Mouse (Mus musculus) heart, adult 2 months (tissue): ENCODE measurements around the gene Zfp27. TPM values are rescaled to one million over a fixed set of nuclear protein-coding genes. Genes with fewer than 3 reads are reported as not detected.

ENCODE experiments used
- DNase-seq, 2 experiments: peaks; one replicate each; pipeline ENCODE4 v3.0.0; 2021
- H3K27ac ChIP-seq: fragments of 200-600 bp; 2 replicates; pipeline ENCODE4 v1.8.1; 2022
- H3K27me3 ChIP-seq: fragments of 200-500 bp; 2 replicates; pipeline ENCODE4 v1.6.1; 2012; ENCODE audit warnings: mild to moderate bottlenecking, low read length, inconsistent platforms, mixed read lengths; ENCODE audit not compliant: control insufficient read depth, insufficient read depth
- H3K36me3 ChIP-seq: fragments of 200-500 bp; 2 replicates; pipeline ENCODE4 v1.6.1; 2012; ENCODE audit warnings: low read length, inconsistent platforms; ENCODE audit not compliant: control insufficient read depth, insufficient read depth
- H3K4me1 ChIP-seq: fragments of 200-500 bp; 2 replicates; pipeline ENCODE4 v1.6.1; 2011; ENCODE audit warnings: low read length; ENCODE audit not compliant: control insufficient read depth, insufficient read depth
- H3K4me3 ChIP-seq: fragments of 200-600 bp; 2 replicates; pipeline ENCODE4 v1.8.1; 2022
- H3K79me2 ChIP-seq: fragments of 200-500 bp; replicated peaks from 2 replicates; pipeline ENCODE4 v1.6.1; 2012; ENCODE audit warnings: mild to moderate bottlenecking, inconsistent platforms, low read length, moderate library complexity, mixed read lengths; ENCODE audit not compliant: control insufficient read depth, insufficient read depth
- H3K9ac ChIP-seq: fragments of 200-500 bp; 2 replicates; pipeline ENCODE4 v1.6.1; 2012; ENCODE audit warnings: low read depth, mild to moderate bottlenecking, control low read depth, inconsistent platforms, low read length, mixed read lengths
- CTCF ChIP-seq: fragments of 200-600 bp; IDR thresholded peaks from 2 replicates; pipeline ENCODE4 v1.8.1; 2022; ENCODE audit warnings: antibody characterized with exemption, mild to moderate bottlenecking, moderate library complexity
- EP300 ChIP-seq: fragments of 200-500 bp; IDR thresholded peaks from 2 replicates; pipeline ENCODE4 v1.6.1; 2011; ENCODE audit warnings: low read depth, low read length, control low read depth; ENCODE audit not compliant: insufficient read depth
- POLR2A ChIP-seq: fragments of 200-500 bp; IDR thresholded peaks from 2 replicates; pipeline ENCODE4 v1.6.1; 2011; ENCODE audit warnings: mild to moderate bottlenecking, low read depth, low read length, control low read depth; ENCODE audit not compliant: insufficient read depth
- whole genome bisulfite sequencing: fragments of 180-500 bp; shearing (Covaris S2); methylation state at CpG from one replicate; pipeline ENCODE4 v1.1.7; 2018; 5-methylcytosine and 5-hydroxymethylcytosine counted together
- intact Hi-C: fragments of 180-260 bp; cut with DNase I; formaldehyde crosslinking; loops from one replicate; pipeline ENCODE4 v1.15.1; 2025
- microRNA-seq, 2 experiments: library from miRNA; unstranded; fragments of <30 nt; microRNA quantifications; one replicate each; pipeline ENCODE4 v1.2.0; 2021
- polyA plus RNA-seq: library from polyadenylated mRNA; depleted of rRNA; stranded (reverse); fragments of >200 nt; gene quantifications from 2 replicates; pipeline ENCODE4 v1.2.3, GENCODE M21; 2012; rRNA removed
- total RNA-seq, 2 experiments: library from RNA; stranded (reverse); gene quantifications; 2 replicates each; pipeline ENCODE4 v1.2.3; 2021

Gene Zfp27
- total and polyA plus RNA-seq, 3 experiments, result 3.6 to 8.4 (median 7.3) TPM

GRCm38 (mm10) chr7:29853219-29853842 lies 53.0 kb downstream of the Zfp27 start, which contains the start of gene Zfp940:
Zfp940 (minus strand) TSS chr7:29853669.
- intact Hi-C loops, result loop anchor here (2.0 to 5.0 kb wide), 2 partner anchors 35 to 129 kb away; partner anchors contain the start of gene Zfp568
- Histone ChIP-seq H3K4me1 (peaks cover 1% of the 10 kb centered on the region; the same call in 1 of the 2 replicates), H3K27me3 (no peaks in the 10 kb centered on the region), H3K27ac (peak within 1 kb of the TSS; percentile 36; the same call in 1 of the 2 replicates), H3K4me3 (peak within 1 kb of the TSS; percentile 68), H3K9ac (peak within 1 kb of the TSS; percentile 45), H3K36me3 (no peaks in the 10 kb centered on the region), H3K79me2 (no peaks in the 10 kb centered on the region)
- 2% methylated on average over 21 of the region's 21 CpGs for WGBS
- DNase-seq, result peak; percentile 84 to 86
- TF ChIP-seq POLR2A (0 out of 2 replicates have a peak, but pooled peaks have one; percentile 23), EP300 (0 out of 2 replicates have a peak, but pooled peaks have one; percentile 11), CTCF (no peak)

DNA sequence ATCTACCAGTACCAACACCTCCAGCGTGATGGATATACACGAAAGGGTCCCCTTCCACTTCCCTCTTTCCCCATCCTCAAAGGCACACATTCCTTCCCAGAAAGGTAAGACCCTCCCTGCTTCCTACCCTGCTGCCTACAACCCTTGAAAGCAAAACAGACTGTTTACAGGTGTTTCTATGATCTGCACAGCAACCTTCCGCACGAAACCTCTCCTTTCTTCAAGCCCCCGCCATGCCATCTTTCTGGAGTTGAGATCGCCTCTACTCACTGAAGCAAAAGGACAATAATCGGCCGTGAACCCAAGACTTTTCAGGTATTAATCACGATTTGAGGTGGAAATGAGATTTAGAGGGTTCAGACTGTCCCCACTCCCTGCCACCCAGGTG lies 53.5 kb downstream of the Zfp27 start:
- H3K27me3 ChIP-seq, result no peaks in the 10 kb centered on the region
- WGBS, result 65% methylated on average over 9 of the region's 9 CpGs
- H3K4me3 ChIP-seq, result no peak overlapping the region; the same call in 1 of the 2 replicates
- no peak for DNase-seq
- intact Hi-C loops, result loop anchor here (2.0 to 5.0 kb wide), 2 partner anchors 34 to 129 kb away; partner anchors contain the start of gene Zfp568
- no peaks in the 10 kb centered on the region for H3K36me3 ChIP-seq
- H3K27ac ChIP-seq, result no peak overlapping the region
- no peak overlapping the region for H3K9ac ChIP-seq
- H3K79me2 ChIP-seq, result no peaks in the 10 kb centered on the region
- TF ChIP-seq CTCF (no peak), POLR2A (no peak), EP300 (no peak)
- peaks cover 1% of the 10 kb centered on the region; the same call in 1 of the 2 replicates for H3K4me1 ChIP-seq

DNA sequence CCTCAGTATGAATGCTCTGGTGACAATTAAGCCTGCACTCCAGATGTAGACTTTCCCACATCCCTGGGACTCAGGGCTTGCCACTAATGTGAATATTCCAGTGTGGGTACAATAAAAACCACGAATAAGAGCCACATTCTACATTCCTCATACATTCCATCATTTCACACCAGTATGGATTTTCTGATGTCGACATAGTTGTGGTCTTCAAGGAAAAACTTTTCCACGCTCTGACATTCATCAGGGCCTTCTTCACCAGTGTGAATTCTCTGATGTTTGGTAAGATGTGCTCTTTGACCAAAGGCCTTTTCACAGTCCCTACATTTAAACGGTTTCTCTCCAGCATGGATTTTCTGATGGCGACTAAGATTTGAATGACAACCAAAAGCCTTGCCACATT lies 61.8 kb downstream of the Zfp27 start:
- 82% methylated on average over 5 of the region's 5 CpGs for WGBS
- TF ChIP-seq POLR2A, result no peak
- Histone ChIP-seq H3K27me3 (no peaks in the 10 kb centered on the region), H3K4me3 (no peak overlapping the region), H3K4me1 (no peaks in the 10 kb centered on the region), H3K36me3 (no peaks in the 10 kb centered on the region), H3K79me2 (no peaks in the 10 kb centered on the region), H3K27ac (no peak overlapping the region), H3K9ac (no peak overlapping the region)
- DNase-seq, result no peak
- intact Hi-C loops, result no loop called here

Small RNA genes lying within 50 kb of the gene (microRNA-seq; reads per million reads assigned to microRNA genes)
- 1.1 to 3.5 reads per million in 2 experiments for gene Mir7668

Other genes starting within 250 kb of the Zfp27 start
- gene Catsperg2, start 179.5 kb downstream of the Zfp27 start, total RNA-seq, result not detected
- gene Catsperg2, start 179.5 kb downstream of the Zfp27 start, polyA plus RNA-seq, result 0.03 and 0.37 TPM in 2 replicates
- 10 to 100 TPM; 10.2 to 10.4 TPM for gene Zfp84, start 138.0 kb downstream of the Zfp27 start, total RNA-seq
- 3.7 and 7.1 TPM in 2 replicates for gene Zfp84, start 138.0 kb downstream of the Zfp27 start, polyA plus RNA-seq
- gene Zfp30, start 122.6 kb downstream of the Zfp27 start, total RNA-seq, result 1 to 10 TPM; 3.2 to 5.6 TPM
- gene Zfp30, start 122.6 kb downstream of the Zfp27 start, polyA plus RNA-seq, result 5.0 and 7.6 TPM in 2 replicates
- gene Zfp790, start 90.5 kb downstream of the Zfp27 start, total RNA-seq, result 10 to 100 TPM; 10.1 to 10.8 TPM
- gene Zfp790, start 90.5 kb downstream of the Zfp27 start, polyA plus RNA-seq, result 3.1 and 5.7 TPM in 2 replicates
- under 1 TPM; 0.44 to 0.77 TPM for gene Zfp940, start 52.9 kb downstream of the Zfp27 start, total RNA-seq
- 0.12 and 0.29 TPM in 2 replicates for gene Zfp940, start 52.9 kb downstream of the Zfp27 start, polyA plus RNA-seq
- 1 to 10 TPM; 3.8 to 4.5 TPM for gene Zfp420, start 46.6 kb downstream of the Zfp27 start, total RNA-seq
- gene Zfp420, start 46.6 kb downstream of the Zfp27 start, polyA plus RNA-seq, result 1.1 and 1.4 TPM in 2 replicates
- 1 to 10 TPM; 5.5 to 6.3 TPM for gene Zfp383, start 1.7 kb upstream of the Zfp27 start, total RNA-seq
- 2.4 and 5.0 TPM in 2 replicates for gene Zfp383, start 1.7 kb upstream of the Zfp27 start, polyA plus RNA-seq
- 1 to 10 TPM; 6.2 to 6.8 TPM for gene Zfp74, start 47.5 kb upstream of the Zfp27 start, total RNA-seq
- gene Zfp74, start 47.5 kb upstream of the Zfp27 start, polyA plus RNA-seq, result 2.5 and 5.9 TPM in 2 replicates
- 10 to 100 TPM; 19.6 to 28.1 TPM for gene Zfp568, start 77.4 kb upstream of the Zfp27 start, total RNA-seq
- gene Zfp568, start 77.4 kb upstream of the Zfp27 start, polyA plus RNA-seq, result 5.6 and 12.5 TPM in 2 replicates
- 1 to 10 TPM; 2.5 to 2.7 TPM for gene Zfp14, start 144.8 kb upstream of the Zfp27 start, total RNA-seq
- gene Zfp14, start 144.8 kb upstream of the Zfp27 start, polyA plus RNA-seq, result 3.5 and 7.3 TPM in 2 replicates
- 1 to 10 TPM; 1.3 to 2.8 TPM for gene Zfp82, start 166.3 kb upstream of the Zfp27 start, total RNA-seq
- gene Zfp82, start 166.3 kb upstream of the Zfp27 start, polyA plus RNA-seq, result 0.74 and 0.91 TPM in 2 replicates
- gene Gm26920, start 183.8 kb upstream of the Zfp27 start, total RNA-seq, result under 1 TPM in 1 of 2 experiments, not detected in 1; 0.84 TPM
- gene Gm26920, start 183.8 kb upstream of the Zfp27 start, polyA plus RNA-seq, result not detected in 2 replicates
- gene Zfp566, start 184.0 kb upstream of the Zfp27 start, total RNA-seq, result 1 to 10 TPM; 1.4 to 2.0 TPM
- 1.7 and 1.9 TPM in 2 replicates for gene Zfp566, start 184.0 kb upstream of the Zfp27 start, polyA plus RNA-seq
- gene Zfp260, start 188.2 kb upstream of the Zfp27 start, total RNA-seq, result 10 to 100 TPM; 27.4 to 30.6 TPM
- gene Zfp260, start 188.2 kb upstream of the Zfp27 start, polyA plus RNA-seq, result 15.9 and 30.9 TPM in 2 replicates
- 1 to 10 TPM; 2.1 to 2.4 TPM for gene Zfp382, start 215.4 kb upstream of the Zfp27 start, total RNA-seq
- gene Zfp382, start 215.4 kb upstream of the Zfp27 start, polyA plus RNA-seq, result 0.68 and 0.88 TPM in 2 replicates